Mouse (Mus musculus) liver, adult 2 months (tissue): Measurements from ENCODE around the gene Nccrp1. TPM values are rescaled to one million over a fixed set of nuclear protein-coding genes. Genes with fewer than 3 reads are reported as not detected.

Source experiments
- DNase-seq: peaks from one replicate; pipeline ENCODE4 v3.0.0-alpha.2; 2011; ENCODE audit warnings: low read depth, low spot score; ENCODE audit errors: extremely low read depth
- H3K27ac ChIP-seq: fragments of 200-500 bp; replicated peaks from 2 replicates; pipeline ENCODE4 v1.5.1; 2012; ENCODE audit warnings: low read depth, mild to moderate bottlenecking, control low read depth, inconsistent platforms, low read length; ENCODE audit not compliant: insufficient read depth
- H3K27me3 ChIP-seq: fragments of 200-500 bp; 2 replicates; pipeline ENCODE4 v1.6.1; 2012; ENCODE audit warnings: mild to moderate bottlenecking, moderate library complexity, low read length, inconsistent platforms; ENCODE audit not compliant: control insufficient read depth, insufficient read depth
- H3K36me3 ChIP-seq: fragments of 200-500 bp; 2 replicates; pipeline ENCODE4 v1.6.1; 2012; ENCODE audit warnings: low read length, inconsistent platforms; ENCODE audit not compliant: control insufficient read depth, insufficient read depth
- H3K4me1 ChIP-seq: fragments of 200-500 bp; 2 replicates; pipeline ENCODE4 v1.6.1; 2011; ENCODE audit warnings: low read length; ENCODE audit not compliant: control insufficient read depth, insufficient read depth
- H3K4me3 ChIP-seq: fragments of 200-500 bp; 2 replicates; pipeline ENCODE4 v1.5.1; 2011; ENCODE audit warnings: low read depth, mild to moderate bottlenecking, control low read depth, low read length, moderate library complexity; ENCODE audit not compliant: insufficient read depth
- H3K79me2 ChIP-seq: fragments of 200-500 bp; 2 replicates; pipeline ENCODE4 v1.6.1; 2012; ENCODE audit warnings: inconsistent platforms, mild to moderate bottlenecking, low read length, moderate library complexity; ENCODE audit not compliant: control insufficient read depth, insufficient read depth
- H3K9ac ChIP-seq: fragments of 200-500 bp; 2 replicates; pipeline ENCODE4 v1.6.1; 2012; ENCODE audit warnings: low read depth, mild to moderate bottlenecking, control low read depth, inconsistent platforms, low read length
- CTCF ChIP-seq: fragments of 200-500 bp; IDR thresholded peaks from 2 replicates; pipeline ENCODE4 v1.5.1; 2011; ENCODE audit warnings: low read depth, low read length, control low read depth
- POLR2A ChIP-seq: fragments of 200-500 bp; IDR thresholded peaks from 2 replicates; pipeline ENCODE4 v1.6.1; 2011; ENCODE audit warnings: low read length, control low read depth; ENCODE audit not compliant: insufficient read depth; ENCODE audit errors: extremely low read depth
- WGBS: fragments of 180-500 bp; shearing (Covaris S2); methylation state at CpG from one replicate; pipeline ENCODE4 v1.1.7; 2018; 5-methylcytosine and 5-hydroxymethylcytosine counted together
- polyA plus RNA-seq: library from polyadenylated mRNA; depleted of rRNA; stranded (reverse); fragments of >200 nt; gene quantifications from 2 replicates; pipeline ENCODE4 v1.2.3, GENCODE M21; 2012
- total RNA-seq: library from RNA; depleted of rRNA; stranded (reverse); fragments of >200 nt; gene quantifications from 2 replicates; pipeline ENCODE4 v1.2.3, GENCODE M21; 2014

Gene Nccrp1
- total and polyA plus RNA-seq, 2 experiments: 0.05 TPM; not detected in 1

GRCm38 (mm10) chr7:28575597-28575996 lies 28.5 kb upstream of the Nccrp1 start:
- DNase-seq: no peak

GRCm38 (mm10) chr7:28573236-28573635 lies 26.2 kb upstream of the Nccrp1 start:
- H3K4me1 ChIP-seq: peaks cover 17% of the 10 kb centered on the region
- peaks cover 16% of the 10 kb centered on the region for H3K79me2 ChIP-seq
- TF ChIP-seq CTCF (no peak), POLR2A (no peak)
- H3K27ac ChIP-seq: no peak overlapping the region
- H3K36me3 ChIP-seq: no peaks in the 10 kb centered on the region
- H3K27me3 ChIP-seq: no peaks in the 10 kb centered on the region
- H3K9ac ChIP-seq: no peak overlapping the region
- H3K4me3 ChIP-seq: no peak overlapping the region
- DNase-seq: peak; percentile 69
- WGBS: 71% methylated on average over 3 of the region's 3 CpGs

More at GRCm38 (mm10) chr7:28575597-28575996, 28.5 kb upstream of the Nccrp1 start:
- H3K27me3 ChIP-seq: no peaks in the 10 kb centered on the region
- H3K79me2 ChIP-seq: peaks cover 36% of the 10 kb centered on the region
- 94% methylated on average over 11 of the region's 11 CpGs for WGBS
- no peak for TF ChIP-seq CTCF
- TF ChIP-seq POLR2A: no peak
- no peak overlapping the region for H3K27ac ChIP-seq
- H3K9ac ChIP-seq: no peak overlapping the region
- H3K4me3 ChIP-seq: no peak overlapping the region
- H3K36me3 ChIP-seq: no peaks in the 10 kb centered on the region
- H3K4me1 ChIP-seq: peaks cover 12% of the 10 kb centered on the region

- Histone ChIP-seq H3K4me1 (peaks cover 16% of the 10 kb centered on the region), H3K4me3 (no peak overlapping the region), H3K79me2 (peaks cover 10% of the 10 kb centered on the region), H3K36me3 (no peaks in the 10 kb centered on the region), H3K27ac (no peak overlapping the region), H3K9ac (no peak overlapping the region), H3K27me3 (no peaks in the 10 kb centered on the region)
- 64% methylated on average over 5 of the region's 5 CpGs for WGBS
- peak; percentile 53 for DNase-seq
- no peak for TF ChIP-seq POLR2A
- TF ChIP-seq CTCF: no peak
Observed at GRCm38 (mm10) chr7:28572689-28573088, 25.6 kb upstream of the Nccrp1 start.

DNA sequence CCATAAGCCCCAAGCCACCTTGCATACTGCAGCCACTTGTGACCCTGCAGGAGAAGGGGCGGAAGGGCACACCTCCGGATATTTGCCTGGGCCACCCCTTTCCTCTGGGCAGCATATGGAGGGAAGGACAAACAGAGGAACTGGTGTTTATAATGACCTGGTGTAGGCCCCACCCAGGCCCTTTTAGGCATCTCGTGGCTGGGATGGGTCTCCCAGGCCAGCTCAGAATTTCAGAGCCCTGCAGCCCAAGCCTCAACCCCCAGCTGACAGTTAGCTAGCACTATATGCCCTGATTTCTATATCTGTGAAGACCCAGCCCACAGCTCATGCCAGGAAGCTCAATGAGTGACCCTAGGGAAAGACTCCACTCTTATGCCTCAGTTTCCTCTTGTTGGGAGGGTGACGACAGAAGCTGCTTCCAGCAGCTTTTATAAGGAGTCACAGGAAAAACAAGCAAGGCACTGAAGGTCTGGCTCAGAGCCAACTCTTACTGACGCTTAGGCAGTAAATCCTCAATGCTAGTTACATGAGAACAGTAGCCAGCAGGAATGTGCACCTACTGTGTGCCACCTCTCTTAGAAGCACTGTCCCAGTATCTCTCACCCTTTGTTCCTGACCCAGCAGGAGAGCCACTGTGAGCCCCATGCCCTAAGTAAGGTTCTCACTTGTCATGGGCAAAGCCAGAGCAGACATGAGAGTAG lies 24.1 kb upstream of the Nccrp1 start:
- Histone ChIP-seq H3K9ac (no peak overlapping the region), H3K79me2 (0 out of 2 replicates have a peak, but pooled peaks cover 2% of the 10 kb centered on the region), H3K4me3 (no peak overlapping the region), H3K4me1 (peaks cover 16% of the 10 kb centered on the region), H3K27me3 (no peaks in the 10 kb centered on the region), H3K36me3 (no peaks in the 10 kb centered on the region), H3K27ac (no peak overlapping the region)
- WGBS: 17% methylated on average over 5 of the region's 5 CpGs
- no peak for TF ChIP-seq POLR2A
- TF ChIP-seq CTCF: no peak
- peak; percentile 46 for DNase-seq

DNA sequence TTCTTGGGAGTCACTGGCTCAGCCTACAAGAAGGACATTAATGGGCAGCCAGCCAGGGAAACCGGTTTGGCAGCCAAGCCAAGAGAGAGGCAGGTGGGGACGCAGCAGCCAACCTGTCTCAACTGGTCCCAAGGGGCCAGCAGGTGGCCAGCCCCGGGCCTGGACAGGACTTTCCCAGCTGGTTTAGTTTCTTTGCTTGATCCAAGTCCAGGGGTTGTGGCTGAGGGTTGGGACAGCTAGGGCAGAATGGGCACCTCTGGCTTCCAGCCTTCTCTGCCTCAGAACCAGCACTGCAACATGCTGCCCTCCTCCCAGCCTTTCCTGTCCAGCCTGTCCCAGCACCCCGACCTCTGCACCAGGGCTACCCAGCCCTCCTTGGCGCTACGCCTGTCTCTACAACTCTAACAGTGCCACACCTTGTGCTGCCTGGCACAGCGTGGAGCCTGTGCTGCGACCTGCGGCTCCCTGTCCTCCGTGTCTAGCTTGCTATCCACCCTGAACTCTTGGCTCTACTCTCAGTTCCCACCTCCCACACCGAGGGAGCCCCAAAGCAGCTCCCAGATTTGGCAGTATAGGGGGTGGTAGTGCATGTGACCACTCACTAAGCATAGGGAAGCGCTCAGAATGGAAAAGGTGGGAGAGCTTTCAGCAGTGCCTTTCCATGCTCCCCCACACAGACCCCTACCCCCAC lies 23.4 kb upstream of the Nccrp1 start:
- peak; percentile 97 for DNase-seq
- H3K27me3 ChIP-seq: no peaks in the 10 kb centered on the region
- no peaks in the 10 kb centered on the region for H3K79me2 ChIP-seq
- WGBS: 27% methylated on average over 12 of the region's 12 CpGs
- peak overlapping the region; percentile 27 for H3K27ac ChIP-seq
- no peak overlapping the region for H3K4me3 ChIP-seq
- H3K9ac ChIP-seq: no peak overlapping the region
- TF ChIP-seq CTCF (peak; percentile 55), POLR2A (no peak)
- no peaks in the 10 kb centered on the region for H3K36me3 ChIP-seq
- peaks cover 16% of the 10 kb centered on the region for H3K4me1 ChIP-seq

- Histone ChIP-seq H3K36me3 (no peaks in the 10 kb centered on the region), H3K4me3 (no peak overlapping the region), H3K79me2 (no peaks in the 10 kb centered on the region), H3K4me1 (peaks cover 11% of the 10 kb centered on the region), H3K9ac (no peak overlapping the region), H3K27me3 (no peaks in the 10 kb centered on the region), H3K27ac (no peak overlapping the region)
- TF ChIP-seq CTCF (peak; percentile 65), POLR2A (no peak)
- DNase-seq: no peak
Observed at GRCm38 (mm10) chr7:28568253-28568652, 21.2 kb upstream of the Nccrp1 start.
